Mouse (Mus musculus): Measurements from ENCODE around the gene Irak4.
A peak's percentile ranks its signal among the peaks of the same experiment; 100 is the strongest.

Gene Irak4

GRCm38 (mm10) chr15:94564909-94565308, 21.5 kb downstream of the Irak4 start:
- no peak for DNase-seq (ENCODE audit: low spot score in 2 of 2)

- no peak for DNase-seq (ENCODE audit: low spot score in 2 of 2)
Measured at GRCm38 (mm10) chr15:94565854-94566253, 22.4 kb downstream of the Irak4 start.

- no peak for DNase-seq (ENCODE audit: low spot score in 2 of 2)
Measured at GRCm38 (mm10) chr15:94568496-94569182, 25.2 kb downstream of the Irak4 start.

GRCm38 (mm10) chr15:94571501-94571900, 28.1 kb downstream of the Irak4 start:
- no peak for DNase-seq (ENCODE audit: low spot score in 2 of 2)

GRCm38 (mm10) chr15:94572746-94573145, 29.3 kb downstream of the Irak4 start:
- no peak for DNase-seq (ENCODE audit: low spot score in 2 of 2)

GRCm38 (mm10) chr15:94574566-94575268, 31.3 kb downstream of the Irak4 start:
- DNase-seq (ENCODE audit: low spot score in 2 of 2) = no peak

- no peak for DNase-seq (ENCODE audit: low spot score in 2 of 2)
Measured at GRCm38 (mm10) chr15:94582000-94582593, 38.7 kb downstream of the Irak4 start.

GRCm38 (mm10) chr15:94583153-94583552, 39.7 kb downstream of the Irak4 start:
- no peak for DNase-seq (ENCODE audit: low spot score in 2 of 2)

GRCm38 (mm10) chr15:94584738-94585137, 41.3 kb downstream of the Irak4 start:
- no peak for DNase-seq (ENCODE audit: low spot score in 2 of 2)

GRCm38 (mm10) chr15:94587826-94588715, 44.6 kb downstream of the Irak4 start:
- DNase-seq (ENCODE audit: low spot score in 2 of 2) = no peak

- peak; percentile 92 to 97 for DNase-seq (ENCODE audit: low spot score in 2 of 2)
Measured at GRCm38 (mm10) chr15:94589219-94590075, 46.0 kb downstream of the Irak4 start, which contains the start of gene Twf1. TSS of gene Twf1 (minus strand) at chr15:94589889.

GRCm38 (mm10) chr15:94590083-94590482, 46.6 kb downstream of the Irak4 start:
- no peak for DNase-seq (ENCODE audit: low spot score in 2 of 2)

- DNase-seq (ENCODE audit: low spot score in 2 of 2) = no peak
Measured at GRCm38 (mm10) chr15:94591356-94591755, 47.9 kb downstream of the Irak4 start.

GRCm38 (mm10) chr15:94593586-94593985, 50.1 kb downstream of the Irak4 start:
- no peak for DNase-seq (ENCODE audit: low spot score in 2 of 2)

GRCm38 (mm10) chr15:94600145-94600707, 56.8 kb downstream of the Irak4 start:
- no peak for DNase-seq (ENCODE audit: low spot score in 2 of 2)

- DNase-seq (ENCODE audit: low spot score in 2 of 2) = no peak
Measured at GRCm38 (mm10) chr15:94601339-94601738, 57.9 kb downstream of the Irak4 start.

- DNase-seq (ENCODE audit: low spot score in 2 of 2) = no peak
Measured at GRCm38 (mm10) chr15:94602441-94602840, 59.0 kb downstream of the Irak4 start.

- DNase-seq (ENCODE audit: low spot score in 2 of 2) = no peak
Measured at GRCm38 (mm10) chr15:94607768-94608167, 64.3 kb downstream of the Irak4 start.

- no peak for DNase-seq (ENCODE audit: low spot score in 2 of 2)
Measured at GRCm38 (mm10) chr15:94616036-94616435, 72.6 kb downstream of the Irak4 start.

GRCm38 (mm10) chr15:94620909-94621308, 77.5 kb downstream of the Irak4 start:
- no peak for DNase-seq (ENCODE audit: low spot score in 2 of 2)

GRCm38 (mm10) chr15:94628463-94628829, 85.0 kb downstream of the Irak4 start:
- DNase-seq (ENCODE audit: low spot score in 2 of 2) = no peak
